Mouse (Mus musculus): Measurements from ENCODE around the gene Lhx4.

Lhx4 gene

GRCm38 (mm10) chr1:155742411-155743363 is 8.8 kb downstream of the Lhx4 start:
- DNase-seq (ENCODE audit: low spot score in 2 of 2), result no peak

GRCm38 (mm10) chr1:155741988-155742387 is 9.5 kb downstream of the Lhx4 start:
- no peak for DNase-seq (ENCODE audit: low spot score in 2 of 2)

- DNase-seq (ENCODE audit: low spot score in 2 of 2), result no peak
Measured at GRCm38 (mm10) chr1:155741378-155741945, 10.0 kb downstream of the Lhx4 start.

GRCm38 (mm10) chr1:155740622-155741377 is 10.7 kb downstream of the Lhx4 start:
- DNase-seq (ENCODE audit: low spot score in 2 of 2), result no peak

- DNase-seq (ENCODE audit: low spot score in 2 of 2), result no peak
Measured at GRCm38 (mm10) chr1:155737809-155738383, 13.6 kb downstream of the Lhx4 start.

- DNase-seq (ENCODE audit: low spot score in 2 of 2), result no peak
Measured at GRCm38 (mm10) chr1:155737017-155737808, 14.3 kb downstream of the Lhx4 start.

- no peak for DNase-seq (ENCODE audit: low spot score in 2 of 2)
Measured at GRCm38 (mm10) chr1:155736096-155736825, 15.2 kb downstream of the Lhx4 start.

- DNase-seq (ENCODE audit: low spot score in 2 of 2), result no peak
Measured at GRCm38 (mm10) chr1:155731156-155731555, 20.3 kb downstream of the Lhx4 start.

GRCm38 (mm10) chr1:155729113-155729795 is 22.2 kb downstream of the Lhx4 start:
- DNase-seq (ENCODE audit: low spot score in 2 of 2), result no peak

GRCm38 (mm10) chr1:155727830-155728229 is 23.7 kb downstream of the Lhx4 start:
- no peak for DNase-seq (ENCODE audit: low spot score in 2 of 2)

- no peak for DNase-seq (ENCODE audit: low spot score in 2 of 2)
Measured at GRCm38 (mm10) chr1:155725876-155726275, 25.6 kb downstream of the Lhx4 start.

- no peak for DNase-seq (ENCODE audit: low spot score in 2 of 2)
Measured at GRCm38 (mm10) chr1:155724301-155724700, 27.2 kb downstream of the Lhx4 start.

- DNase-seq (ENCODE audit: low spot score in 2 of 2), result no peak
Measured at GRCm38 (mm10) chr1:155722185-155722584, 29.3 kb downstream of the Lhx4 start.

GRCm38 (mm10) chr1:155721443-155721842 is 30.0 kb downstream of the Lhx4 start:
- DNase-seq (ENCODE audit: low spot score in 2 of 2), result peak in 1 of 2 experiments; percentile 39

GRCm38 (mm10) chr1:155720006-155720405 is 31.5 kb downstream of the Lhx4 start:
- DNase-seq (ENCODE audit: low spot score in 2 of 2), result no peak

- no peak for DNase-seq (ENCODE audit: low spot score in 2 of 2)
Measured at GRCm38 (mm10) chr1:155718851-155719250, 32.6 kb downstream of the Lhx4 start.

- DNase-seq (ENCODE audit: low spot score in 2 of 2), result no peak
Measured at GRCm38 (mm10) chr1:155717301-155717700, 34.2 kb downstream of the Lhx4 start.

- DNase-seq (ENCODE audit: low spot score in 2 of 2), result no peak
Measured at GRCm38 (mm10) chr1:155715366-155715765, 36.1 kb downstream of the Lhx4 start.

- no peak for DNase-seq (ENCODE audit: low spot score in 2 of 2)
Measured at GRCm38 (mm10) chr1:155713306-155713705, 38.2 kb downstream of the Lhx4 start.

- no peak for DNase-seq (ENCODE audit: low spot score in 2 of 2)
Measured at GRCm38 (mm10) chr1:155704182-155704581, 47.3 kb downstream of the Lhx4 start.

All from frontal cortex, postnatal 25 days (tissue).